Comparison of ENCODE assay signal across 7 mouse cellular contexts in genomic region chr2:181379778-181380177, GRCm38 (mm10). TPM values are rescaled to one million over a fixed set of nuclear protein-coding genes. Genes with fewer than 3 reads are reported as not detected.
DNase-seq lines count a peak whose midpoint lies in the region; ATAC-seq lines count a peak whose summit lies in the region.

Gene Lime1, plus strand, starts transcription at chr2:181380078.

- H3K9ac ChIP-seq in liver, embryonic 12.5 days, result no peak within 1 kb of the TSS
- H3K9ac ChIP-seq in hindbrain, embryonic 13.5 days, result no peak within 1 kb of the TSS

- no peaks in the 10 kb centered on the region for H3K27me3 ChIP-seq in liver, embryonic 12.5 days (replicated peaks)
- H3K27me3 ChIP-seq in embryonic facial prominence, embryonic 10.5 days (replicated peaks; ENCODE audit: low read depth, poor library complexity, severe bottlenecking), result no peaks in the 10 kb centered on the region
- no peaks in the 10 kb centered on the region for H3K27me3 ChIP-seq in hindbrain, embryonic 13.5 days
- H3K27me3 ChIP-seq in midbrain, embryonic 10.5 days (ENCODE audit: low read depth, poor library complexity, severe bottlenecking), result no peaks in the 10 kb centered on the region

- peaks cover 71% of the 10 kb centered on the region for H3K36me3 ChIP-seq in liver, embryonic 12.5 days
- H3K36me3 ChIP-seq in embryonic facial prominence, embryonic 10.5 days (replicated peaks), result peaks cover 77% of the 10 kb centered on the region
- peaks cover 66% of the 10 kb centered on the region for H3K36me3 ChIP-seq in hindbrain, embryonic 13.5 days
- peaks cover 70% of the 10 kb centered on the region for H3K36me3 ChIP-seq in midbrain, embryonic 10.5 days

- ATAC-seq in liver, embryonic 12.5 days, result no peak
- no peak for ATAC-seq in hindbrain, embryonic 13.5 days (ENCODE audit: low FRiP score)

- DNase-seq in liver, result no peak
- DNase-seq in embryonic facial prominence, embryonic 10.5 days (ENCODE audit: low spot score), result no peak
- DNase-seq in midbrain, embryonic 10.5 days (ENCODE audit: low spot score), result no peak
- DNase-seq in ovary, adult 18-20 months (ENCODE audit: low spot score), result no peak
- DNase-seq in spleen, postnatal 10 days (ENCODE audit: low spot score in 2 of 2), result no peak

- no peak within 1 kb of the TSS for H3K4me3 ChIP-seq in liver, embryonic 12.5 days
- no peak within 1 kb of the TSS for H3K4me3 ChIP-seq in embryonic facial prominence, embryonic 10.5 days
- H3K4me3 ChIP-seq in hindbrain, embryonic 13.5 days, result no peak within 1 kb of the TSS
- no peak within 1 kb of the TSS for H3K4me3 ChIP-seq in midbrain, embryonic 10.5 days

- no peak within 1 kb of the TSS for H3K27ac ChIP-seq in liver, embryonic 12.5 days
- no peak within 1 kb of the TSS for H3K27ac ChIP-seq in embryonic facial prominence, embryonic 10.5 days (replicated peaks)
- H3K27ac ChIP-seq in hindbrain, embryonic 13.5 days, result no peak within 1 kb of the TSS
- no peak within 1 kb of the TSS for H3K27ac ChIP-seq in midbrain, embryonic 10.5 days (replicated peaks)

- H3K4me1 ChIP-seq in liver, embryonic 12.5 days, result peaks cover 9% of the 10 kb centered on the region
- no peaks in the 10 kb centered on the region for H3K4me1 ChIP-seq in embryonic facial prominence, embryonic 10.5 days
- no peaks in the 10 kb centered on the region for H3K4me1 ChIP-seq in hindbrain, embryonic 13.5 days (replicated peaks)
- H3K4me1 ChIP-seq in midbrain, embryonic 10.5 days, result no peaks in the 10 kb centered on the region

- H3K9me3 ChIP-seq in liver, embryonic 12.5 days (replicated peaks), result no peaks in the 10 kb centered on the region
- no peaks in the 10 kb centered on the region for H3K9me3 ChIP-seq in embryonic facial prominence, embryonic 10.5 days
- H3K9me3 ChIP-seq in hindbrain, embryonic 13.5 days, result no peaks in the 10 kb centered on the region
- no peaks in the 10 kb centered on the region for H3K9me3 ChIP-seq in midbrain, embryonic 10.5 days (replicated peaks)

- WGBS in liver, embryonic 12.5 days (ENCODE audit: insufficient replicate concordance), result 90% methylated on average over 12 of the region's 12 CpGs
- 94% methylated on average over 12 of the region's 12 CpGs for WGBS in embryonic facial prominence, embryonic 10.5 days
- 94% methylated on average over 12 of the region's 12 CpGs for WGBS in hindbrain, embryonic 13.5 days
- 95% methylated on average over 12 of the region's 12 CpGs for WGBS in midbrain, embryonic 10.5 days

- no peak within 1 kb of the TSS for H3K4me2 ChIP-seq in liver, embryonic 12.5 days
- H3K4me2 ChIP-seq in hindbrain, embryonic 13.5 days, result no peak within 1 kb of the TSS

RNA-seq across cellular contexts. Expression of gene Lime1, which starts in this region (rescaled TPM):
- 10.3 and 12.1 TPM in 2 replicates for polyA plus RNA-seq in liver, embryonic 12.5 days (2016; fragmentation: Nextera tagmentation; extraction: Ambion mirVana)
- polyA plus RNA-seq in embryonic facial prominence, embryonic 10.5 days (2016; fragmentation: Nextera tagmentation; extraction: Ambion mirVana), result 25.7 and 30.7 TPM in 2 replicates
- polyA plus RNA-seq in hindbrain, embryonic 13.5 days (2015; fragmentation: Nextera tagmentation; extraction: Ambion mirVana), result 43.7 and 45.0 TPM in 2 replicates
- polyA plus RNA-seq in midbrain, embryonic 10.5 days (2016; fragmentation: Nextera tagmentation; extraction: Ambion mirVana), result 26.0 and 32.2 TPM in 2 replicates
